Mouse (Mus musculus) CH12F3 (cell line): ENCODE measurements around the gene Nlrp4a.
"Not testable (repeated sequence)": the region's sequence is repeated elsewhere in the genome, so short reads cannot be mapped to it uniquely, and the experiment has no call there.

Experiments used
- in situ Hi-C: fragments of 300-500 bp; cut with MboI; formaldehyde crosslinking; loops from 2 replicates; pipeline ENCODE4 v1.14.3; 2020; ENCODE audit warnings: low sequenced_read_pairs

Nlrp4a gene

GRCm38 (mm10) chr7:26434813-26435212 is at the start of gene Nlrp4a:
TSS of gene Nlrp4a (plus strand) at chr7:26435113.
- in situ Hi-C loops: no loop called here

- in situ Hi-C loops: not testable (repeated sequence)
These were observed 48.2 kb upstream of the Nlrp4a start for GRCm38 (mm10) chr7:26386691-26387090.

- in situ Hi-C loops: not testable (repeated sequence)
These were observed 43.8 kb upstream of the Nlrp4a start for GRCm38 (mm10) chr7:26391137-26391536.

- in situ Hi-C loops: not testable (repeated sequence)
These were observed 43.1 kb upstream of the Nlrp4a start for GRCm38 (mm10) chr7:26391811-26392210.

- in situ Hi-C loops: not testable (repeated sequence)
These were observed 31.3 kb upstream of the Nlrp4a start, which contains the start of gene Nlrp9c for GRCm38 (mm10) chr7:26403600-26403999. TSS of gene Nlrp9c (minus strand) at chr7:26403700.

- in situ Hi-C loops: no loop called here
These were observed 41.8 kb downstream of the Nlrp4a start for GRCm38 (mm10) chr7:26476690-26477089.

GRCm38 (mm10) chr7:26489514-26489913 is 54.6 kb downstream of the Nlrp4a start:
- in situ Hi-C loops: not testable (repeated sequence)
